Mouse (Mus musculus) heart, embryonic 15.5 days (tissue): ENCODE results near the gene Lgals7. TPM values are rescaled to one million over a fixed set of nuclear protein-coding genes. Genes with fewer than 3 reads are reported as not detected.
A peak's percentile ranks its signal among the peaks of the same experiment; 100 is the strongest.

Source experiments
- ATAC-seq: fragments of 200-750 bp; cut with Nextera tagmentation; replicated peaks from 2 replicates; pipeline ENCODE4 v1.8.0; 2017; ENCODE audit warnings: low read depth, moderate TSS enrichment; ENCODE audit not compliant: insufficient number of reproducible peaks, insufficient read depth, low FRiP score
- H3K27ac ChIP-seq: fragments of 300-500 bp; sonication (generic); 2 replicates; pipeline ENCODE4 v1.5.1; 2015; ENCODE audit warnings: mild to moderate bottlenecking, inconsistent platforms
- H3K27me3 ChIP-seq: fragments of 300-500 bp; sonication (generic); 2 replicates; pipeline ENCODE4 v1.6.1; 2015; ENCODE audit warnings: inconsistent platforms
- H3K36me3 ChIP-seq: fragments of 300-500 bp; sonication (generic); 2 replicates; pipeline ENCODE4 v1.6.1; 2015; ENCODE audit warnings: mild to moderate bottlenecking, inconsistent platforms
- H3K4me1 ChIP-seq: fragments of 300-500 bp; sonication (generic); replicated peaks from 2 replicates; pipeline ENCODE4 v1.6.1; 2015; ENCODE audit warnings: inconsistent platforms
- H3K4me2 ChIP-seq: fragments of 300-500 bp; sonication (generic); 2 replicates; pipeline ENCODE4 v1.6.1; 2015; ENCODE audit warnings: inconsistent platforms, mild to moderate bottlenecking, moderate library complexity
- H3K4me3 ChIP-seq: fragments of 300-500 bp; sonication (generic); 2 replicates; pipeline ENCODE4 v1.5.1; 2015; ENCODE audit warnings: mild to moderate bottlenecking, inconsistent platforms
- H3K9ac ChIP-seq: fragments of 300-500 bp; sonication (generic); 2 replicates; pipeline ENCODE4 v1.6.1; 2015; ENCODE audit warnings: mild to moderate bottlenecking, inconsistent platforms
- H3K9me3 ChIP-seq: fragments of 300-500 bp; sonication (generic); replicated peaks from 2 replicates; pipeline ENCODE4 v1.6.1; 2016; ENCODE audit warnings: inconsistent platforms
- WGBS: fragments of 180-500 bp; shearing (Covaris S2); methylation state at CpG from one replicate; pipeline ENCODE4 v1.1.7; 2015; ENCODE audit warnings: mixed read lengths; 5-methylcytosine and 5-hydroxymethylcytosine counted together
- polyA plus RNA-seq: library from polyadenylated mRNA; unstranded; fragments of >200 nt; fragmentation: Nextera tagmentation; extraction: Ambion mirVana; gene quantifications from 2 replicates; pipeline ENCODE4 v1.2.1, GENCODE M21; 2015

The Lgals7 gene
- polyA plus RNA-seq, 1 experiment from 2014 or later = 2.7 TPM

GRCm38 (mm10) chr7:28821261-28821831, 42.3 kb upstream of the Lgals7 start:
- Histone ChIP-seq H3K4me3 (no peak overlapping the region), H3K27me3 (no peaks in the 10 kb centered on the region), H3K27ac (peak overlapping the region; percentile 59), H3K36me3 (peaks cover 66% of the 10 kb centered on the region), H3K4me1 (peaks cover 73% of the 10 kb centered on the region), H3K4me2 (no peak overlapping the region), H3K9ac (0 out of 2 replicates have a peak overlapping the region, but pooled peaks have one; percentile 14), H3K9me3 (no peaks in the 10 kb centered on the region)
- WGBS = 44% methylated on average over 10 of the region's 10 CpGs
- ATAC-seq = peak; percentile 21

GRCm38 (mm10) chr7:28822556-28822955, 41.1 kb upstream of the Lgals7 start:
- Histone ChIP-seq H3K27ac (no peak overlapping the region), H3K9me3 (no peaks in the 10 kb centered on the region), H3K4me1 (peaks cover 68% of the 10 kb centered on the region), H3K9ac (no peak overlapping the region), H3K4me2 (no peak overlapping the region), H3K27me3 (no peaks in the 10 kb centered on the region), H3K36me3 (peaks cover 54% of the 10 kb centered on the region), H3K4me3 (no peak overlapping the region)
- ATAC-seq = no peak
- WGBS = 68% methylated on average over 1 of the region's 1 CpGs

GRCm38 (mm10) chr7:28822993-28823903, 40.4 kb upstream of the Lgals7 start:
- H3K9me3 ChIP-seq = no peaks in the 10 kb centered on the region
- no peak overlapping the region for H3K4me3 ChIP-seq
- H3K27me3 ChIP-seq = no peaks in the 10 kb centered on the region
- H3K36me3 ChIP-seq = peaks cover 47% of the 10 kb centered on the region
- H3K4me1 ChIP-seq = peaks cover 67% of the 10 kb centered on the region
- 53% methylated on average over 10 of the region's 10 CpGs for WGBS
- peak overlapping the region; percentile 88 for H3K27ac ChIP-seq
- no peak for ATAC-seq
- H3K4me2 ChIP-seq = no peak overlapping the region
- no peak overlapping the region for H3K9ac ChIP-seq

GRCm38 (mm10) chr7:28823932-28824331, 39.7 kb upstream of the Lgals7 start:
- Histone ChIP-seq H3K36me3 (peaks cover 40% of the 10 kb centered on the region), H3K4me3 (no peak overlapping the region), H3K4me1 (peaks cover 61% of the 10 kb centered on the region), H3K9ac (no peak overlapping the region), H3K27ac (peak overlapping the region; percentile 88), H3K27me3 (no peaks in the 10 kb centered on the region), H3K9me3 (no peaks in the 10 kb centered on the region), H3K4me2 (no peak overlapping the region)
- 39% methylated on average over 2 of the region's 2 CpGs for WGBS
- ATAC-seq = no peak

GRCm38 (mm10) chr7:28824941-28825685, 38.5 kb upstream of the Lgals7 start, which contains the start of gene Ech1:
Gene Ech1 (plus strand): TSS chr7:28825217.
- WGBS = 2% methylated on average over 33 of the region's 33 CpGs
- ATAC-seq = peak; percentile 81
- Histone ChIP-seq H3K4me3 (peak within 1 kb of the TSS; percentile 54), H3K27ac (peak within 1 kb of the TSS; percentile 88), H3K9me3 (no peaks in the 10 kb centered on the region), H3K4me1 (peaks cover 52% of the 10 kb centered on the region), H3K9ac (peak within 1 kb of the TSS; percentile 56), H3K36me3 (peaks cover 37% of the 10 kb centered on the region), H3K27me3 (no peaks in the 10 kb centered on the region), H3K4me2 (peak within 1 kb of the TSS; percentile 62)

- no peaks in the 10 kb centered on the region for H3K27me3 ChIP-seq
- H3K4me1 ChIP-seq = peaks cover 47% of the 10 kb centered on the region
- H3K27ac ChIP-seq = peak overlapping the region; percentile 88
- H3K9ac ChIP-seq = peak overlapping the region; percentile 56
- peak overlapping the region; percentile 62 for H3K4me2 ChIP-seq
- H3K36me3 ChIP-seq = peaks cover 33% of the 10 kb centered on the region
- WGBS = 25% methylated on average over 11 of the region's 11 CpGs
- ATAC-seq = 0 out of 2 replicates have a peak, but pooled peaks have one; percentile 2
- no peaks in the 10 kb centered on the region for H3K9me3 ChIP-seq
- H3K4me3 ChIP-seq = peak overlapping the region; percentile 54
Measured at GRCm38 (mm10) chr7:28825686-28826401, 37.8 kb upstream of the Lgals7 start.

GRCm38 (mm10) chr7:28826402-28826772, 37.3 kb upstream of the Lgals7 start:
- no peak overlapping the region for H3K9ac ChIP-seq
- peak overlapping the region; percentile 54; the same call in 1 of the 2 replicates for H3K4me3 ChIP-seq
- 90% methylated on average over 7 of the region's 7 CpGs for whole genome bisulfite sequencing
- peaks cover 47% of the 10 kb centered on the region for H3K4me1 ChIP-seq
- no peaks in the 10 kb centered on the region for H3K27me3 ChIP-seq
- H3K36me3 ChIP-seq = peaks cover 31% of the 10 kb centered on the region
- H3K27ac ChIP-seq = peak overlapping the region; percentile 88
- no peak for ATAC-seq
- H3K9me3 ChIP-seq = no peaks in the 10 kb centered on the region
- H3K4me2 ChIP-seq = peak overlapping the region; percentile 62

- no peak for ATAC-seq
- peaks cover 45% of the 10 kb centered on the region for H3K4me1 ChIP-seq
- no peak overlapping the region for H3K4me3 ChIP-seq
- no peaks in the 10 kb centered on the region for H3K27me3 ChIP-seq
- 0 out of 2 replicates have a peak overlapping the region, but pooled peaks have one; percentile 30 for H3K27ac ChIP-seq
- H3K36me3 ChIP-seq = peaks cover 26% of the 10 kb centered on the region
- no peak overlapping the region for H3K9ac ChIP-seq
- H3K9me3 ChIP-seq = no peaks in the 10 kb centered on the region
- H3K4me2 ChIP-seq = no peak overlapping the region
- WGBS = 34% methylated on average over 3 of the region's 3 CpGs
Measured at GRCm38 (mm10) chr7:28827338-28827737, 36.3 kb upstream of the Lgals7 start.

- ATAC-seq = no peak
- 90% methylated on average over 8 of the region's 8 CpGs for WGBS
Measured at GRCm38 (mm10) chr7:28829821-28830220, 33.8 kb upstream of the Lgals7 start.

GRCm38 (mm10) chr7:28830981-28831380, 32.7 kb upstream of the Lgals7 start:
- H3K36me3 ChIP-seq = peaks cover 19% of the 10 kb centered on the region
- no peak overlapping the region for H3K4me2 ChIP-seq
- H3K4me3 ChIP-seq = no peak overlapping the region
- peak overlapping the region; percentile 26; the same call in 1 of the 2 replicates for H3K27ac ChIP-seq
- peaks cover 29% of the 10 kb centered on the region for H3K4me1 ChIP-seq
- no peak; the same call in 1 of the 2 replicates for ATAC-seq
- H3K27me3 ChIP-seq = no peaks in the 10 kb centered on the region
- no peak overlapping the region for H3K9ac ChIP-seq
- WGBS = 48% methylated on average over 5 of the region's 5 CpGs
- no peaks in the 10 kb centered on the region for H3K9me3 ChIP-seq

More at GRCm38 (mm10) chr7:28829821-28830220, 33.8 kb upstream of the Lgals7 start:
- Histone ChIP-seq H3K4me3 (no peak overlapping the region), H3K9me3 (no peaks in the 10 kb centered on the region), H3K36me3 (peaks cover 19% of the 10 kb centered on the region), H3K4me2 (no peak overlapping the region), H3K27me3 (no peaks in the 10 kb centered on the region), H3K27ac (no peak overlapping the region), H3K4me1 (peaks cover 34% of the 10 kb centered on the region), H3K9ac (no peak overlapping the region)
